Mouse (Mus musculus) heart, postnatal 0 days (tissue): ENCODE data around the gene H2afx.

Experiments used
- CTCF ChIP-seq: IDR thresholded peaks from 2 replicates; pipeline ENCODE4 v1.5.1; 2016; ENCODE audit warnings: antibody characterized with exemption, control low read depth, low read depth
- EP300 ChIP-seq: IDR thresholded peaks from 2 replicates; pipeline ENCODE4 v1.6.1; 2016; ENCODE audit warnings: antibody characterized with exemption, low read depth

GRCm38 (mm10) chr9:44317452-44317851 is 17.0 kb upstream of the H2afx start:
- TF ChIP-seq CTCF (no peak), EP300 (no peak)
